Mouse (Mus musculus) cerebellum, adult 11 months (tissue): ENCODE data around the gene Ptpn6.

Source experiments
- DNase-seq: peaks from one replicate; pipeline ENCODE4 v3.0.0; 2022

Ptpn6 gene

DNA sequence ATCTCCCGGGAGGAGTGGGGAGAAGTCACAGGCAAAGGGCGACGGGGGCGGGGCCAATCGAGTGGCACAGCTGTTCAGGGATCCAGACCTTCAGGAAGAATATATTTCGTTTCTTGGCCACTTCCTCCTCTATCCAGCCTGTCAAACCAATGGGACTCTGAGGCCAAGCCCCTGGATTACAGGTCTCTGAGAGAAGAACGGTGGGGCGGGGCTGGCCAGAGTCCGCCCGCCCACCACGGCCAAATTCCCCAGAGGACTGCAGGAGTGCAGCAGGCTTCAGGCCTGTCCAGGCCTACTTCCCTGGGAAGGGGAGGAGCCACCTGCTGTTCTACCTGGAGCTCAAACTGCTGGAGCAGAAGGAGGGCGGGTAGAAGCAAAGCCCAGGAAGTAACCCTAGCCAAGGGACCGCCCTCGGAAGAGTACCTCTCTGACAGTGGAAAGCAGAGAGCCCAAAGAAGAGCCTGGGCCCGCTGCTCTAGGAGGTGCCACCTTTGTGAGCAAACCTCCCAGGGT lies at the start of gene Ptpn6:
TSS of gene Ptpn6 (minus strand) at position 204 of the 513 bp plus-strand sequence.
- DNase-seq, result no peak

DNA sequence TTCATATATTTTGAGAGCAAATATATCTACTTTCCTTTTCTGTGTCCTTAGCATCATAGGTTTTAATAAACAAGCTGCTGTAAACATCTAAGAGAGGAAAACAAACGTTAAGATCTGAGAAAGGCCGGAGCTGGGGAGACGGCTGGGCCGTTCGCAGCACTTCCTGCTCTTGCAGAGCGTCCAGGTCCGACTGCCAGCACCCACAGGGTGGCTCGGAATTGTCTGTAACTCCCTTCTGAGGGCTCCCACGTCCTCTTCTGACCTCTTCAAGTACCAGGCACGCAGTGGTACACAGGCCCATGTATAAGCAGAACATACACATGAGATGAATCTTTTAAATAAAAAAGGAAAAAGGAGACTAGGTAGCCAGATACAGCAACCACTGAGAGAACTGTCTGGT lies 49.2 kb upstream of the Ptpn6 start:
- DNase-seq, result peak; percentile 35

DNA sequence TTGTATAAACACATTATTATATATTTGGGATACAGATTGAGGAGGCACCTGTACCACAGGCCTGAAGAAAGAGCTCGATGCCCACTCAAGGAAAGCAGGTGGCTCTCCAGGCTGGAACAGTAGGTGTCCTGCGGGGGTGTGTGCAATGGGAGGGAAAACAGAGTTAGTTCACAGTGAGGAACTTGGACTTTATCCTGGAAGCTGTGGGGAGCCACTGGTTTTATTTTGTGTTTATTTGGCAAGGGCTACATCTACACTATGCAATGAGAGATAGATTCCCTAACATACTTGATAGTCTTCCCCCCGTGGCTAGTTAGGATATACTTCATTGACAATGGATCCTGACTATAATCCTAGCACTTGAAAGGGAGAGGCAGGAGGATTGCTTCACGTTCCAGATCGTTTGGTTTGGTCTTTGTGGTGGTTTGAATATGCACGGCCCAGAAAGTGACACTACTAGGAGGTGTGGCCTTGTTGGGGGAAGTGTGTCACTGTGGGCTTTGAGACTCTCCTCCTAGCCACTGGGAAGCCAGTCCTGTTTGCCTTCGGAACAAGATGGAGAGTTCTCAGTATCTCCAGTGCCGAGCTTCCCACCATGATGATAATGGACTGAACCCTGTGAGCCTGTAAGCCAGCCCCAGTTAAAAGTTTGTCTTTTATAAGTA lies 48.4 kb upstream of the Ptpn6 start:
- DNase-seq, result peak; percentile 84

DNA sequence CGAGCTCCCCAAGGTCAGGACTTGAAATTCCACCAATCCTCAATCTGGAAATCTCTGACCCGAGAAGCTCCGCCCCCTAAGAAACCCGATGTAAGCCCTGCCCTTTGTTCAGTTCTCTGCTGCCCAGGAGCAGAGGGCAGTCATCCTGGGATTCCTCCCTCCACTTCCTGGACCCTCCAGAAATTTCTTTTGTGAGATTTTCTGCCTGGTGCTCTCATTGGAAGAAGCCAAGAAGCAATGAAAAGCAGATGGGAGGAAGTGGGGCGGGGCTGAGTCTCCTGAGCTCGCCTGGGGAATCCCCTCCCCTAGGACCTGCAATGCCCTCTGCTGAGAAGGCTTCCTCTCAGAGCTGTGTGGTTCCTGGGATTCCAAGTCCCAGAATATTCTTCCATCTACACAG lies 43.9 kb upstream of the Ptpn6 start:
- DNase-seq, result no peak

DNA sequence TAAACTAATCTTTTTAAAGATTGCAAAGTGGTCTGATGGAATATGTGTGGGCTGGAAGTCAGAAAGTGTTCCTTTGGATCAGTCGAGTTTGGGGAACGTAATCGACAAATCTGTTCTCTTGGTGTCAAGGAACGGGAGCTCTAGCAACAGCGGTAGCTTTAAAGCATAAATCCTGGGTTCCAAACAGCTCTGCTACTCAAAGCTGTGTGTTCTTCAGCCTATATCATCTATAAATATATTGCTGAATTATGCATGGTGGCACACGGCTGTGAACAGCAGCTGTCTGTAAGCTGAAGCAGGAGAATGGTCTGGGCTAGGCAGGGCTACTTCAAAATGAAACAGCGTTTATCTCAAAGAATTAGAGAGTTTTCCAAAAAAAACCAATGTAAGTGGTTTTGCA lies 42.4 kb upstream of the Ptpn6 start:
- DNase-seq, result no peak

DNA sequence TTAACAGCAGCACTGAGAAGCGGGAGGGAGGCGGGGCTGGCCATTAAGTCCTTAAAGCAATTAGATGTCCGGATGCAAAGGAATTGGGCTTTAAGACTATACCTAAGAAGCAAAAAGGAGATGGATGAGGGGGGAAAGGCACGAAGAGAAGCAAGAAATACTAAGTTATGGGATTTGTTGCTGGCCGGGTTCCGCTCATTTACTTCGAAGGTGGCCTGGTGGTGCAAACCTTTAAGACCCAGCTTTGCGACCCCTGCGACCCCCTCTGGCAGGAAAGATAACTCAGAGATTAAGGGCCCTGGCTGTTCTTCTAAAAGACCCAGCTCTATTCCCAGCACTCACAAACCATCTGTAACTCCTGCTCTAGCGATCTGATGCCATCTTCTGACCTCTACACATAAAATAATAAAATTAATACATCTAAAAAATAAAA lies 41.5 kb upstream of the Ptpn6 start:
- DNase-seq, result no peak

DNA sequence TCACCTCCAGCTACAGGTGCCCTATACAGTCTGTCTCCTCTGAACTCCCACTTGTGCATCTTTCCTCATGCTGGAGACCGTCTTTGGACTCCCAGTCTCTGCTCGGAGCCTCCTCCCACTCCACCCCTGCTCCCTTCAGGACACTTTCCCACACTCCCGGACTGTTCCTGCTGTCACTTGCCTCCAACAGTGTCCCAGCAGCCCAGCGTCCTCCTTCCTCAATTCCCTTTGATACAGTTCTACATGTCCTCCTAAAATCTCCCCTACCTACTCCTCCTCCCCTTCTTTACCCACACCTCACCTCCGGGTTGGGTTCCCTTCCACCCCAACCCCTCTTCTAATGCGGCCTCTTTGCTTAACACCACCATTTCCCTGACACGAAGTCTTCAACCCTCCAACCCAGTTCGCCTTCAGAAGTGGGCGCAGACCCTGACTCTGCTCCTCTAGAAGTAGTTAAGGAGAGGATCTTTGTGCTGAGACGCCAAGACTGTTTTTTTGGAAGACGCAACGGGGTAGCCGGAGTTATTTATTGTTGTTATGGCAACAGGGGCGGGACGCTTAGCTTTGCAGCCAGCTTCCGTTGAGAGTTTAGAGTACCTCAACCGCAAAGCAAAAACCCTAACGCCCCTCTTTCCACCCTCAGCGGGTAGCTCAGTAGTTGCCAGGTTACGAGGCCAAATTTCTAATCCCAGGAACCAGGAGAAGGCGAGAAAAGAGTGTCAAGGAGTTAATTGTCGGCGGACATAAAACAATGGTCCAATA lies 40.9 kb upstream of the Ptpn6 start, which contains the start of gene Lrrc23:
TSS of gene Lrrc23 (minus strand) at position 506 of the 762 bp plus-strand sequence.
- peak; percentile 11 for DNase-seq

DNA sequence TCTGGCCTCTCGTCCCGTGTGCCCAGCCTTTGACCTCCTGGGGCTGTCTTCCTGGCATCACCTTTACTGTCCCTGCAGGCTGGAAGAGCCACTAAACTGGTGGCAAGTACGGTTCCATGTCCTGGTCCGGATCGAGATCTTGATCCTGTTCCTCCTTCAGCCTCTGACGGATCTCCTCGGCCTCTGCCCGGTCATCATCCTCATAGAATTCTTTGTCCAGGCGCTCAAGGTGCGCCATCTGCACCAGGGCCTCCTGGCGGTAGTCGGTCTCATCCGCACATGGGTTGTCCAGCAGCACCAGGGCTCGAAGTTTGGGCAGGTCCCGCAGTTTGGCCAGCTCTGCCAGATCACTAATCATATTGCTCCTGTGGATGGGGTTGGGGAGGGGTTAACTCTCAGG lies 32.0 kb upstream of the Ptpn6 start:
- DNase-seq, result peak; percentile 53

DNA sequence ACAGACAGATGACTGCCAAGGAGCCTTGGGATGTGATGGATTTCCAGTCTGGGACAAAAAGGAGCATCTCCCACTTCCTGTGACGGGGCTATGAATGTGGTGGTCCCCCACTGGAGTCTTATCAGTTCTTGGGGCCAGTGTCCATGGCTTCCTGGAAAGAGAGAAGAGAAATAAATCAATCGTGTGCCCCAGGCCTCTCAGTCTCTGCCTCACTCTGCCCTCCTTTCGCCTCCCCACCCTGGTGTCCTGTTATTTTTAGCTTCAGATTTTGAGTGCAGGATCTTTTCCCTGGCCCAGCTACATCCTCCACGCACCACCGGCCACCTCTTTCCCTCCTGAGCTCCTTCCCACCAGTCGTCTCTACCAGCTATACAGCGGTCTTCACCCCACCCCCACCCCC lies 31.5 kb upstream of the Ptpn6 start:
- DNase-seq, result no peak

DNA sequence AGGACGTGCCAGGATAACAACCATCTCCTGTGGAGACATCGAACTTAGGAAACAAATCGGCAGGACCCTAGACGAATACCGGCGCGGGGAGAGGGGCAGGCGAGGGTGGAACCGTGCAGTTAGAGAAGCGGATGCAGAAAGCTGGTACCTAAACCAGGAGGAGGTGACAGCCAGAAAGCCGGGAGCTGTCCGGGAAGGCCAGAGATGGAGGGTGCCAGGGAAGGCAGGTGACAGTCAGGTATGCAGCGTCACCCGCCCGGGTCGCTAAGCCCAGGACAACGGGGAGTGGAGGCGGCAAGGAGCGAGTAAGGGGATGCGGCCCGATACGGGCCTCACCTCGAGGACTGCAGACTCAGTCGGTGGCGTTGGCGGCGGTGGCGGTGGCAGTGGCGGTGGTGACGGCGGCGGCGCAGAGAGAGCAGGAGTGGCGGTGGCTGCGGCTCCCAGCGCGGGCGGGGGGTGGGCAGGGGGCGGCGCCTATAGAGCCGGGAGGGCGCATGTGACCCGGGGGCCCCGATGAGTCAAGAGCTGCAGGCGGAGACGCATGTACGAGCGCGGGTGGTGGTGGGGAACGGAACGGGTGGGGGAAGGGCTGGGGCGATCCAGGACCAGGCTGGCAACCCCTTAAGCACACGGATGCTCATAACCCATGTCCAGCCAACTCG lies 30.7 kb upstream of the Ptpn6 start, which contains the start of gene Eno2:
TSS of gene Eno2 (minus strand) at position 573 of the 665 bp plus-strand sequence.
- peak; percentile 75 for DNase-seq

DNA sequence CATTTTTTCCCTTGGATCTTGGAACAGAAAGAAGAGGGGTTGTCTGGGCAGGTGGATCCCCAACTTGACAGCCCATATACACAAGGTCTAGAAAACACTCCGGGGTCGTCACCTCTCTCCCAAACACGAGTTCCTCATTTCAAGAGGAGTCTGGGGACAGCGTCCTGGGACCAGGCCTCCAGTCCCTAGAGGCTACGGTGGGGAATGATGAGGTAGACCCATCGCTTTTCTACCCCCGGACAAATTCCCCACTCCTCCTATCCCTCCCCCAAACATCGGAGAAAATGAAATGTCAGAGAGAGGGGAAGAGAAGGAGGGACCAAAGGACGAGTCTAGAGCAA lies 30.2 kb upstream of the Ptpn6 start:
- no peak for DNase-seq

DNA sequence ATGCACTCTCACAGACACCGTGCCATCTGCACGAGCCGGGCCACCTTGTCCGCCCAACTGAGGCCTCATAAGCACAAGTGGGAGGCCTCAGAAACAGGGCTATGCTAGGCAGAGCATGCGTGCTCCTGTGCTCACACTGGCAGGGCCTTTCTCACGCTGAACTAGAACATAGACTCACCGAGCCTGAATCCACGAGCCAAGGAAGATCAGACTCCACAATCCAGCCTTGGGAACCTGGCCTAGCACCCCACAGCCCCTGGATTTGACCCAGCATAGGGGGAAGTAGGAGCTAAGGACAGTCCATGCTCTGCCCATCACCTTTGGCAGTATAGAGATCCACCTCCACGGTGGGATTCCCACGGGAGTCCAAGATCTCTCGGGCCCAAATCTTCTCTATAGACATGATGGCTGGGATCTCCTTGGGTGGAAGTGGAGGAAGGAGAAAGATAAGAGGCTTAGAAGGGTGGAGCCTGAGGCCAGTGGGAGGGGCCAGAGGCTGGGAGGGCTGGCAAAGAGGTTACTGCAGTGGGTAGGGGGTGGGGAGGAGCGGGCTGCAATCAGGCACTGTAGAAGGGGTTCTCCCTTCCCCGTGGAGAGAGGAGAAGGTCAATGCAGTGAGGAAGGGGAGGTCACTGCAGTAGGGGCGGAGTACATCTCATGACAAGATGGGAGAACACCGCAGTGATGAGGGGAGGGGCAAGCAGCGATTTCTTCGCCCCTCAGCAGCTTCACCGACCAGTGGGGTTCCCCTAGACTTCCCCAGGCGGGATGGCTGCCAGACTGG lies 29.6 kb upstream of the Ptpn6 start:
- DNase-seq, result peak; percentile 71

DNA sequence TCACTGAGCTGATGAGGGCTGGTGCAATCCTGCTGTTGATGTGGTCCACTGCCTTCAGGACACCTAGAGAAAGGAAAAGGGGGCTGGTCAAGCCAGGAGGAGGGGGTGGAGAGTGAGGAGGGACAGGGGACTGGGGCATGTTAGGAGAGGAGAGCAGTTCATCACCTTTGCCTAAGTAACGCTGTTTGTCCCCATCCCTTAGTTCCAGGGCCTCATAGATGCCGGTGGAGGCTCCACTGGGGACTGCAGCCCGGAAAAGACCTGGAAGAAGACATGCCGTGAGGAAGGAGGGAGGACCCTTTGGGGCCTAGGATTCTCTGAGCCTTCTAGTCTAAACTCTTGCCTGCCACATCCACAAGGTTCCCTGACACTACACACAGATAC lies 29.0 kb upstream of the Ptpn6 start:
- DNase-seq, result no peak

DNA sequence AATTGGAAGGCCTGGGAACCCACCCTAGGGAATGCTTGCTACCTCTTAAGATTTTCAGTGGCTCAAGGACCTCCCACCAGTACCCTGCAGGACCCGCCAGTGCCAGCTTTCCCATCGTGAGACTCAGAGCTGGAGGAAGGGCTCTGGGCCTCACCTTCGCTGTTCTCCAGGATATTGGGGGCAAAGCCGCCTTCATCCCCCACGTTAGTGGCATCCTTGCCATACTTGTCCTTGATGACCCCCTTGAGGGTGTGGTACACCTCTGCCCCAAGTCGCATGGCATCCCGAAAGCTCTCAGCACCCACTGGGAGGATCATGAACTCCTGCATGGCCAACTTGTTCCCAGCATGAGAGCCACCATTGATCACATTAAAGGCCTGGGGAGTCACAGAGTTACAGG lies 27.4 kb upstream of the Ptpn6 start:
- no peak for DNase-seq

DNA sequence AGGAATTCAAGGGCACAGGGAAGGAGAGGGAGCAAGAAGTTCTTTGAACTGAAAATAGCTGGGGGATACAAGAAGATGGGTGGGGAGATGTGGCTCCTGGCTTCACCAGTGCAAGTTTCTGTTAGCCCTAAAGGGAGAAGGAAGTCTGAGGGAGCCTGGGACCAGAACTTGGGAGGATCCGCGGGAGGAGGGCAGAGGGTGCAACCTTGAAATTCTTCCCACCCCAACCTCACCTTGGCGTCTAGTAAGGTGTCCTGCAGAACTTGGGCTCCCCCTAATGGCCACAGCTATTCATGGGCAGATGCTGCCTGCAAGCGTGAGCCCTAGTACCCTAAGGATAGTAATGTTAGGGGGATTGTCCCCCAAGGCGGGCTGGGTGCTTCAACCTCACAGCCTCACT lies 20.7 kb upstream of the Ptpn6 start:
- DNase-seq, result peak; percentile 83

DNA sequence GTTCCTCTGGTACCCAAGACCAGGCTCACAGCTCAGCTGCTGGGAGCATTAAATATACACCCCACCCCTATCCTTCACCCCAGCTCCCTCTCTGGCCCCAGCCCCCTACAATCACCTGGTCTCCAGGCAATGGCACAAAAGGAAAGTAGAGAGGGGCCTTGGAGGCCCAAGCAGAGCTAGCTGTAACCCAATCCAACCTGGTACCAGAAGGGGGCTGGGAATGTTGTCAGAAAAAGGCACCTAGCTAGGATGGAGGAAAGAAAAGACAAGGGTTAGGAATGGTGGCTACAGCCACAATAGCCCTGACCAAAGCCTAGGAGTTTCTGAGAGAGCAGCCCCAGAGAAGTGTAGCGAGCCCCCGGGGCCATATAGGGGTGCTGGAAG lies 20.3 kb upstream of the Ptpn6 start:
- DNase-seq, result peak; percentile 30

DNA sequence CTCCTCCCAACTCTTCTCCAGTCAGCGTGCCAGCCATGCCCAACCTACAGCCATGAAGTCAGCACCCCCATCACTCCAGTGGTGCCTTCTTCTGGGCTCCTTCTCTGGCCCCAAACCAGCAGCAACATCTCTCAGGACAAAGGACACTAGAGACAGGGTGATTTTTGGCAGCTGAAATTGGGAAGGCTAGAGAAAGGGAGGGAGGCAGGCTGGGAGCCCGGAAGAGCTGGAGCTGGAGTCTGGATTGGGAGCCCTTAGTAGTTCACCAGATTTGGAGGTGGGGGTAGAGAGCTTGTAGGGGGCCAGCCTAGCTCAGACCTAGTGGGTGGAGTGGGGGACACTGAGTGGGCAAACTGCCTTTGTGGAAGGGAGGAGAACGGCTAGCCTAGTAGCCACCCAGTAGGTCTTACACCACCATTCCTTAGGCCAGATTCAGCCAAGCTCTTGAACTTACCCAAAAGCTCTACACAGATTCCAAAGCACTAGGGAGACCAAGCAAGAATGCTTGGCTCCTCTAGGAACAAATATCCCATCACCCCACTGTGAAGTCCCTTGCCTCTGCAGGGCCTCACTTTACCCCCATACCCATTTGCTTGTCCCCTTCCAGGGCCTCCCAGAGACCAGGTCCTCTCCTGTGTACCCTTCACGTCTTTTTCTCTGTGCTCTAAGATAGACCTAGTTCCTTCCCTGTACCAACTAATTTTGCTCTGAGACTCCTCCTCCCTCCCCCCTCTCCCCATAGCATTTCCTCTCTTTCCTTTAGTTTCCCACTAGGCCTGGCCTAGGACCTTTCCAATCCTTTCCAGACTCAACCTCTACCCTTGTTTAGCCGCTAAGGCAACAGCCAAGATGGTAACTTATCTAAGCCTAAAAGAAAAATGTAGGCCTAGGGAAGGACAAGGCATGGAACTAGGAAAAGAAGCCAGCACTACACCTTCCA lies 19.7 kb upstream of the Ptpn6 start:
- DNase-seq, result peak; percentile 66

DNA sequence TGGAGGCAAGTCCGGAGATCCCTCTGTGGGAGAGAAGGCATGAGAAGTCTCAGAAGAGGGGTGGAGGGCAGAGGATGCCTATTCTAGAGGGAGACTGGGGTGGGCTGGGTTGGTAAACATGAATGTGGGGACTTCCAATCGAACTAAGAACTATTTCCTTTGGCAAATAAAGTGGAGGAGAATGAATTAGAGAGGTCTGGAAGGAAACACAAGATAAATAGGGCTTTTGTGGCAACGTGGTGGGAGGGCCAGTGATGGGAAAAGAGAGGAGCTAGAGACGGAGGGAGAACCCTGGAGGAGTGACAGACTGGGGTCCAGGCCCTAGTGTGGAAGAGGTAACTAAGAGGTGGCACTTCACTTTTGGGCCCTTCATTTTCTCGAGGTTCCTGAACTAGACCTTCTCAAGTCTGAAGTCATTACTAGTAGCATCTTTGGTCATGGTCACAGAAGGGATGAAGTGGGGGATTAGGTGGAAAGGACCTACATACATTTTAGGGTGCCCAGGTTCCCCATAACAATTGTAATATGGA lies 18.9 kb upstream of the Ptpn6 start:
- no peak for DNase-seq

DNA sequence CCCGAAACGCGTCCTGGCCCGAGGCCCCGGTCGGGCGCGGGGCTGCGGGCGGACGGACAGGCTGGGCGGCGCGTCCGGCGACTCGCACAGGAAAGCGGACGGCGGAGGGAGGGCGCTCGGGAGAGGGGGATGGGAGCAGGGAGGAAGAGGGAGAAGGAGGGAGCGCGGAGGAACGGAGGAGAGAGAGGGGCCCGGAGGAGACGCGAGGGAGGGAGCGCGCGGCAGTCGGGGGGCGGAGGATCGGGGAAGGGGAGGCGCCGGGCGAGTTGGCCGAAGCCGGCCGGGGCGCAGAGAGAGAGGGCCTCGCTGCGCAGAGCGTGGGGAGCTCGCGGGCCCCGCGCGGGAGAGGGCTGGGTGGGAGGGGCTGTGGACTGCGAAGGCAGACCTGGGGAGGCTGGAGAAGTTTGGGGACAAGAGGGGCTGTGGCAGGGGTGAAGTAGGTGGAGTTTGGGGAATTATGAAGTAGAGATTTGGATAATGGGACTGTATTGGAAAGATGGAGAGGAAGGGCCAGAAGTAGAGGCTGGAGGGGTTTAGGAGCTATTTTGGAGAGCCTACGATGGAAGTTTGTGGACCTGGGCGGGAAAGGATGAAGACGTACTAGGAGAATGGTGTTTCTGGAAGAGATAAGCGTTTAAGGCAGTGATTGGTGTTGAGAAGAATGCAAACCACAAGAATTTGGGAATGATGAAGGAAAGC lies 18.3 kb upstream of the Ptpn6 start:
- peak; percentile 83 for DNase-seq

DNA sequence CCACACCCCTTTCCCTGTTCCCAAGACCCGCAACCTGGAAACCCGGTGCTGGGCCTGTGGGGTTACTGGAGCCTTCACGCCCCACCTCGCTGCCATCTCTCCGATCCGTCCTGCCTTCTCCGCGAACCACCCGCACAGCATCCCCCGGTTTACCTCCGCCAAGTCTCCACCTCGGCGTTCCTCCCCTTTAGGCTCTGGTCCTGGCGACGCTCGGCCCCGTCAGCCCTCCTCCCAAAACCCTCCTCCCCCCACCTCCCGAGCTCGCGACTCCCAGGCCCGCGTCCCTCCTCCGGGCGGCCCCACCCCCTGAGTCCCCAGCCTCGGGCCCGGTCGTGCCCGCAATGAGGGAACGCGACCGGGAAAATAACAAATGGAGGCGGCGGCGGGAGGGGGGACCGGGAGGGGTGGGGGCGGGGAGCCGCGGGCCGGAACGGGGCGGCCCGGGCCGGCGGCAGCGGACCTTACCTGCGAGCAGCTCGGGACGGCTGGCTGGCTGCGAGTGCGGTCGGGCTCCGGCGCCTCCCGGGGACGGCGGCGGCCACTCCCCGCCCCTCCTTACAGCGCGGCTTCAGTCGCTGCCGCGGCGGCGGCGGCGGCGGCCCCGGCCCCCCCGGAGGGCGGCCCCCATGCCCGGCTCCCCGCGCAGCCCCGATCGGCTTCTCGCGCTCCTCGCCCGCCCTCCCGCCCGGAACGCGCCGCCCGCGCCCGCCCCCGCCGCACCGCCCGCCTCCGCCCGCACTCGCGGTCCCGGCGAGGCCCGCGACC lies 17.5 kb upstream of the Ptpn6 start, which contains the start of the genes Gm45234 and Atn1:
TSS of gene Gm45234 (minus strand) at position 191 of the 765 bp plus-strand sequence.
TSS of gene Atn1 (minus strand) at position 694 of the 765 bp plus-strand sequence.
- peak; percentile 66 for DNase-seq
